Mouse (Mus musculus) right cerebral cortex, postnatal 36 days (tissue): ENCODE results near the gene Gm11032.
A peak's percentile ranks its signal among the peaks of the same experiment; 100 is the strongest.
"Not testable (repeated sequence)": the region's sequence is repeated elsewhere in the genome, so short reads cannot be mapped to it uniquely, and the experiment has no call there.

Experiments
- DNase-seq, 2 experiments: peaks; one replicate each; pipeline ENCODE4 v3.0.0; 2022; ENCODE audit warnings: low spot score in 2 of 2, mixed read lengths in 1 of 2

The Gm11032 gene

DNA sequence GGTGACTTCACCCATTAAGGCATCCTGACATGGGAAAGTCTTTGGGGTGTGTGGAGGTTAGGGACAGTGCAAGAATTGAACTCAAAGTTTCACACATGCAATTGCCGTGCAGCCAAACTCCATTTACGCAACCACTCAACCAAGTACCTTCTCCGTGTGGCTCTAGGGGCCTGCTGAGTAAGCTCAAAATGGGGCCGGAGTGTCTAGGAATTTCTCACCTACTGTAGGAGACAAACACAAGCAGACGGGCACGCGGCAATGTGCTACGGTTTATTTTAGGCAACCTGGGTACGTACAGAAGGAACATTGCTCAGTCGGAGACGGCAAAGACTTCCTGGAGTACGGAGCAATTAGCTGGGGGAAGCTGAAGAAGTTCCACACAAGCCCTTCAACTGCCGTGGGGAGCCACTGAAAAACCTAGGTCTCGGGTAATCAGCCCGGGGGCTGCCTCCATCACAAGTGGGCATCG lies at the start of gene Gm11032:
TSS of gene Gm11032 (plus strand) at position 51 of the 469 bp plus-strand sequence.
- peak; percentile 13 to 62 for DNase-seq

DNA sequence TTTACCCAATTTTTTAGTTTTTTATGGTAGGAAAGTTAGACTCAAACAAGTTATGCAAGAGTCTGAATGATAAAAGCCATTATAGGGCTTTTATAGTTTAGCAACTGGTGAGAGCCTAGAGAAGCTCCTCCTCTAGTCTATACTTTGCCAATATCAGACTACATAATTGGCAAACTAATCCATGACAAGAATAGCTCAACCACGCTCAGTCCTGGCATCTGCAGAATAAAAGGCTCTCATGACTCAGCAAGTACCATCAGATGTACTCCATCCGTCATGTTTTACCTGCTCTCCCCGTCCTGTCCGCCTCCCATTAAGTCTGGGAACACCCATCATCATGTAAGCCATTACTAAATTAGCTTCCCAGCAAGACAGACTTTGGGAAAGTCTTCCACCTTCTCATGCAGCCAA lies 48.4 kb upstream of the Gm11032 start:
- DNase-seq: peak; percentile 18 to 45

DNA sequence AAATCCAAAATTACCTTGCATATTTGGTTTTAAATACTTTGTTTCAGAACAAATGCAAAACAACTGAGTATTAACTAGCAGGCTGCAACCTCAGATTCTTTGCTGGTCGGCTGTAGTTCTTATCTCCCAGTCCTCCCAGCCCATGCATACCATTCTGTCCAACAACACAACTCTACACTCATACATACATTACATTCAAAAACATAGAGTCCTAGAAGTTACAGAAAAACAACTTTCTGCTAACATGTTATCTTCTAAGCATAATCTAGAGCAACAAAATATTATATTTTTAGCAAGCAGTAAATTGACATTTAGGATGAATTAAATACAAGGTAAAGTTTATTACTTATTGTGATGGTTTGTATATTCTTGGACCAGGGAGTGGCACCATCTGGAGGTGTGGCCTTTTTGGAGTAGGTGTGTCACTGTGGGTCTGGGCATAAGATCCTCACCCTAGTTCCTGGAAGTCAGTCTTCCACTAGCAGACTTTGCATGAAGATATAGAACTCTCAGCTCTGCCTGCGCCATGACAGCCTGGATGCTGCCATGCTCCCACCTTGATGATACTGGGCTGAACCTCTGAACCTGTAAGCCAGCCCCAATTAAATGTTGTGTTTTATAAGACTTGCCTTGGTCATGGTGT lies 43.7 kb upstream of the Gm11032 start:
- not testable (repeated sequence) for DNase-seq

DNA sequence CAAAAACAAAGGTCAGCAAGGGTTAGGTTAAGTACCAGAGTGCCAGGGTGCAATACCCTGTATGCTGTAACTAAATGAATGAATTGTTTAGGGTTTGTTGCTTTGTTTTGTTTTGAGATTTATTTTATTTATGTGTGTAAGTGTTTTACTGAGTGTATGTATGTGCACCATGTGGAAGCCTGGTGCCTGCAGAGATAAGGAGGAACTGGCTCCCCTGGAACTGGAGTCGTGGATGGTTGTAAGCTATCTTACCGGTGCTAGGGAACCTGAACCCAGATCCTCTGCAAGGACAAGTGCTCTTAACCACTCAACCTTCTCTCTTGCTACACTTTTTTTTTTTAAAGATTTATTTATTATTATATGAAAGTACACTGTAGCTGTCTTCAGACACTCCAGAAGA lies 42.8 kb upstream of the Gm11032 start:
- no peak for DNase-seq

DNA sequence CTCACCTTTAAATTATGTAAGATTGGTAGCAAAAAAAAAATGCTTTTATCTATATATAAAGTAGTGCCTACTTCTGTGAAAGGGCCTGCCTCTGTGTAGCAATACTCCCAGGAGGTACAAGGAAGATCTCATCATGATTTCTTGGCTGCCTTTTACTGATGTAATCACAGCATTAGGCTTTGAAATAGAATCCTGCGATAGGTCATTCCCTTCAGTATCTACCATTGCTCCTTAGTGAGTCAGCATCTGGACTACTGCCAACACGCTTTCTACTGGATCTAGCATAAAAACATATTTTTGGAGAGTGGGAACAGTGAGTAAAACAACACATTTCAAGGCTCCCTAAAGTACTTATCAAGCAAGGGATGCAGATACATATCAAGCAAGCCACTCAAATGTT lies 41.2 kb upstream of the Gm11032 start:
- peak; percentile 18 to 25 for DNase-seq

DNA sequence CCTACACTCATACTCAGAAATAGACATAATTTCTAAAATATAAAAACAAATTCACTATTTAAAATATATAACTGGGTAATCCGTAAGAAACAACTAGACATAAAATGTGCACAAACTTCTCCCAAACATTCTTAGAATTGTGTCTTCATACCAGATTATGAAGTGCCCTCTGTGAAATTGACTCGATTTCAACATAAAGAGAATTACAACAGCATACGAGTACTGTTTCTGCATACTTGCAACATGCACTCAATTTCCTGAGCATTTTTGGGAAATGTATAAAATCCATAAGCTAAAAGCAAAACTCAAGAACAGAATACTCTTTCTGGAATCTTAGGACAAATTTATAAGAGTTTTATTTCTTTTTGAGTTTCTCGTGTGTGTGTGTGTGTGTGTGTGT lies 28.1 kb upstream of the Gm11032 start:
- no peak for DNase-seq

DNA sequence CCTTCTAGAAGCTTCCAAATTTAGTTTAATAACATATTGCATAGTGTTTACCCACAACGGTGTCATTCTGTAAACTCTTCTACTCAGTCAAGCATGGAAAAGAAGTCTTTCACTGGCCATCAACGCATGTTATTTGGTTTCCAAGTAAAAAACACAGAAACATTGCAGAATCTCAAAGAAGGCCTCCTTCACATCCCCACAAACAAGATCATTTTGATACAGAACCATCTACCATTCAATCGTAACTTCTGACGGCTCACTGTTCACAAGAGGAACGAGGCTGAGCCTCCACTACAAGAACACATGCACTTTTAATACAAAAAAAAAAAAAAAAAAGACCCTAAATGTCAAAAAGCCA lies 26.4 kb upstream of the Gm11032 start:
- DNase-seq: no peak

DNA sequence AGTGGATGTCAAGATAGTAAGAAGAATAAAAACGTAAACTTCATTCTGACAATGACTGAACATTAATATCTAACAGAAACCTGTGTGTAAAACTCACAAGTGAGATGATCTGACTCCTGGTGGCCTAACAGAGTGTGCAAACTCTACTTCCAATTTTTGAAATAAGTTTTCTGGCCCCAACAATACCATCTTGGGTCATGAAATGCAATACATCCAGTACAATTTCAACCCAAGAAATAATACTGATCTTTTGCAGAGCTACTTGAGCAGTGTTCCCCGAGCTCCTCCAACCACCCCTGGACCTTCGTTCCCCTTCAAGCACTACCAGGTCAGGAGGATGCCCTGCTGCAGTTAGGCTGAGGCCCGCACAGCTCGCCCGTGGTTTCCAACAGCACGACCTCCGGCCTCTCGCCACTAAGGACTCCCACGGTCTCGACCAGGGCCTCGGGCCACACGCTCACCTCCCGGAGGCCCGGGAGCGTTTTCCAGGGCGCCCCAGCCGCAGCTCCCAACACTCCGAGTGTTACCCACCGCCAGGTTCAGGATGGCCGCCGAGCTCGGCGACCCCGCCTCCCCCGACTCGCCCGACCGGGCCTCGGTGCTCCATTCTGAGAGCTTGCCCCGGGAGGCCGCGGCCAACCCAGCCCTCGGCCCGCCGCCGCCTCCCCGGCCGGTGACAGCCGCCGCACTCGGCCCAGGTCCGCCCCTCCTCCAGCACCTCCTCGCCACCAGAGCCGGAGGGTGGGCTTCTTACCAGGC lies 25.8 kb upstream of the Gm11032 start:
- DNase-seq: peak; percentile 4 to 5

DNA sequence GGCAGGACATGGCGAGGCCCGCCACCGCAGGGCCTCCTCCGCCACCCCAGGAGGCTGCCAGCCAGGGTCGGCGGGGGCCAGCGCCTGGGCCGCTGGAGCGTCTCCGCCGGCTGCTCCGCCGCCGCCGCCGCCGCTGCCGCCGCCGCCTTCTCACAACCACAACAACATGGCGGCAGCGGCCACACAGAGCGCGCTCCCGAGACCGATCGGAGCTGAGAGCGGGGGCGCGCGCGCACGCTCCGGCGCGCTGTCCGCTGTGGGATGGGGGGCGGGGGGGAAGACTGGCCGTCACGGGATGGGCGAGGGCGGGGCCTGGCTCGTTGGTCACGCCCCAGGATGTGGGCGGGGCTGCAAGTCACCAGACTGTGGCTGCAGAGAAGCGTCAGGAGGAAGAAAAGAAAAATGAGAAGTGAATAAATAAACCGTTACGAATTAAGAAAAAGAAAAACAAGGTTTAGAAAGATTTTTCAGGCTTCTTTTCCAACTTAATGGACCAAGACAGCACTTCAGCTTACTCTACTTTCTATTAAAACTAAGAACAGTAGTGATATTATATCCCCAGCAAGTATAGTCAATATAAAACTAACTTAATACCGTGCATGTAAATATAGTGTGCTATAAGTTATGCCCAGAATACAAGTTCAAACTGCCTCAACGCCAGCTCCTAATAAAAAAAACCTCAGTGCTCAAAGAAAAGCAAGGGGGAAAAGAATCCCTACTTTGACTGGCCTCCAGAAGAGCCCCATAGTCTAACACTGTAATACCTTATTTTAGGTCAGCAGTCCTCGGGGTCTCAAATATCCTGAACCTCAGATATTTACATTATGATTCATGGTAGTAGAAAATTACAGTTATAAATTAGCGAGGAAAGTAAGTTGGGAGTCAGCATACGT lies 25.0 kb upstream of the Gm11032 start, which contains the start of gene Mtmr3:
TSS of gene Mtmr3 (minus strand) at position 256 of the 893 bp plus-strand sequence.
- peak; percentile 89 to 91 for DNase-seq

DNA sequence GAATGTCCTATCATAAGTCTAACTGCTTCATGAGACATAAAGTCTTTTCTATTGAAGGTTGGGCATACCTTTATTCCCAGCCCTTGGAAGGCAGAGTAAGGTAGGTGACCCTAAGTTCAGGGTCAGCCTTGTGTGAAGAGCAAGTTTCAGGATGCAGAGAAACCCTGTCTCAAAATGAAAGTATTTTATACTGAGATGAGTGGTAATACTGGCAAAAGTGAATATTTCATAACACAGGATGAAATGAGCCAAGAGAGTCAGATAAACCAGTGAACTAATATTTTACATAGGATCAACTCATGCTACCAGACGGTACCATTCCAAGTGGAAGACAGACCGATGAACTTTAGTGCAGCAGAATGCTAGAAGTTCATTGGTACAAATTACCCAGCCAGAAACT lies 21.5 kb upstream of the Gm11032 start:
- no peak for DNase-seq

DNA sequence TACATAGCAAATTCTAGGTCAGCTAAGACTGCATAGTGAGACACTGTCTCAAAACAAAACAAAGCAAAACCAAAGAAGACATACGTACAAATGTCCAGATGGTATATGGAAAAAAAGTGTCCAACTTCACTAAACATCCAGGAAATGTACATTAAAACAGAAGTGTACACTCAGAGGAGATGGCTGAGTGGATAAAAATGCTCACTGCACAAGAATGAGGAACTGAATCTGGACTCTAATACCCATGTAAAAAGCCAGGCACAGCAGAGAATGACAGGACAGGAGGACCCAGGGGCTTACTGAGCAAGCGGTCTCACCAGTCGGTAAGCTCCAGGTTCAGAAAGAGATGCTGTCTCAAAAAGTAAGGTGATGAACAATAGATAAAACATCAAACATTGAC lies 20.0 kb upstream of the Gm11032 start:
- DNase-seq: no peak

DNA sequence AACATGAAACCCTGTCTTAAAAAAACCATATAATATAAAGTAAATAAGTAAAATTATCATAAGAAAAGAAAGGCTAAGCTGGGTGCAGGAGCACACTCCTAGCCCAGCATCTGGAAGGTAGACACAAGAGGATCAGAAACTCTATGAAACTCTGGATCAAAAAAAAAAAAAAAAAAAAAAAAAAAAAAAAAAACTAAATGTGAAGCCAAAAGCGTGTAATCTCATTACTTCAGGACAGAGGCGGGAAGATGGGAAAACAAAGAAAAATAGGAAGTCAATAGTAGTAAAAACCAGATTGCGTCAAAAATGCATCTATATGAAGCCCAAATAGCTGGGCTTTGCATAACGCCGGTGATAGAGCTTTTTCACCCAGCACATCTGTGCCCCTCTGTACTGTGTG lies 18.0 kb upstream of the Gm11032 start:
- no peak for DNase-seq

DNA sequence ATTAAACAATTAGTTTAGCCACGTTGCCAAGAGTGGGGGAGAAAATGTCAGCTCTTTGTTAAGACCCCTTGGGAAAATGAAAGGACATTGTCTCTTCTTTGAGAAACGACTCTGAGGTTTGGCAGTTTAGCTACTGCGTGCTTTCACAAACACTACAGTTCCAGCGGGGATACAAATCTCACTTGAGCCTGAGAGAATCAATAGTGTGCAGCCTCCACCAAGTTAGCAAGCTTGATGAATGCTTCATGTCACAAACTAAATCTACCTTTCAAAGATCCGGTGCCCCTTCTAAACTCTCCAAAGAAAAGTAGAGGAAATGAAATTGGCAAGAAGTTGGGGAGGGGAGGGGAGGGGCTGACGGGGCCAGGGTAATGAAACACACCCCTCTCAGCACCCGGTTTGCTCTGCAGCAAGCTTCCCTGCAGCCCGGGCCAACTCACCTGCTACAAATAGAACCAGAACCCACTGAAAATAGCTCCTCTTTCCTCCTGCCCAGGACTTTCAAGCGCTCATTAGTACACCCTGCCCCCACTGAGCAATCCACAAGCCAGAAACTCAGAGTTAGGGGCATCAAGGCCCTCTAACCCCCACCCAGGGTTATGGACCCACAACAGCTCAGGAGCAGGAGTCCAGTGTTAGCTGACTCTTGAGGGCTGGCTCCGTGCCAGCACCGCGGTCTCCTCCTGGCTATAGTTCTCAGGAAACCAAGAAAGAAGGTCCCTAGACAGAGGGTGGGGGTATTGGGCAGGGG lies 17.0 kb upstream of the Gm11032 start:
- DNase-seq: no peak

DNA sequence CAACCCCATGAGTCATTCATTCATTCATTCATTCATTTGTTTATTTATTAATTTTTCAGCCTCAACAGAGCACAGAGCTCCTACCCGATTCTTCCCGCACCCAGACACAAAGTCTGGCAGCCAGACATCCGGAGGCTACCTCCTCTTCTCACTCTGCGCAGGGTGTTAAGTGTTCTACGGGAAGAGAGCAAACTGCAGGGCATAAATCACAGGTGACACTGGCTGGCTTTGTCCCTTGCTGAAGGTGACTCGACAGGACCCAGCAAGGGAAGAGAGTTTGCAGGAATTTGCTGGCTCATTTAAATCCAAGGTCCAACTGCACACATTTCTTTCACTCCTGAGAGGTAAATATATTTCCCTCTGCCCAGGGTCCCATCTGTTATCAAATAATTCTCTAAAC lies 15.4 kb upstream of the Gm11032 start:
- DNase-seq: no peak

DNA sequence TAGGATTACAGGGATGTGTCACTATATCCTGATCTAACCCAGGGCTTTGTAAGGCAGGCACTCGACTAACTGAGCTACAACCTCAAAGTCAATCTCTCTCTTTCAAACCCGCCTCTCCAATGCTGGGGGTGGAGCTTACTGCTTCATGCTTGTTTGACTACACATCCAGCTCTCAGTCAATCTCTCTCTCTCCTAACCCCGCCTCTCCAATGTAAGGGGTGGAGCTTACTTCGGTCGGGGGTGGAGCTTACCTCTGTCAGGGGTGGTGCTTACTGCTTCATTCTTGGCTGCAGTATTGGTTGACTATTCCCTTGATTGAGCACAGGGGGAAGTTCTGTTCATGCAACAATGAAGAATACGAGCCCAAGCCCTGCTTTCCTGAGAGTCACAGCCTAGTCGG lies 14.5 kb upstream of the Gm11032 start:
- no peak for DNase-seq

DNA sequence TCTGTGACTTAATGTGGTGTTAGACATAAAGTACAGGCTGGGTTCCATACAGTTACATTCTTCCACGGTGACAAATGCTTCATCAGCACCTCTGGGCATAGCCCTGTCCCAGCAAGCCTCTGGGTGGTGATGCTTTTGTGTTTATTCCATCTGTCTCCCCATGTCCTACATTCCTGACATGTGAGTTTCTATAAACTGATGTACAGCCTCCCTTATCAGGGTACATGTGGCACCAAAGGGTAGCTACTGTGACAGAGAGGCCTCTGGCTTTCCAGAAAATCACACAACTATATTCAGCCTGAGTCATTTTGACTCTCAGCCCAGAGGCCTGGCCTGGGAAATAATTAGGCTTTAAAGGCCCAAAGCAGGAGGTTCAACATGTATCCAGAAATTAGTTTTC lies 13.3 kb upstream of the Gm11032 start:
- no peak for DNase-seq

DNA sequence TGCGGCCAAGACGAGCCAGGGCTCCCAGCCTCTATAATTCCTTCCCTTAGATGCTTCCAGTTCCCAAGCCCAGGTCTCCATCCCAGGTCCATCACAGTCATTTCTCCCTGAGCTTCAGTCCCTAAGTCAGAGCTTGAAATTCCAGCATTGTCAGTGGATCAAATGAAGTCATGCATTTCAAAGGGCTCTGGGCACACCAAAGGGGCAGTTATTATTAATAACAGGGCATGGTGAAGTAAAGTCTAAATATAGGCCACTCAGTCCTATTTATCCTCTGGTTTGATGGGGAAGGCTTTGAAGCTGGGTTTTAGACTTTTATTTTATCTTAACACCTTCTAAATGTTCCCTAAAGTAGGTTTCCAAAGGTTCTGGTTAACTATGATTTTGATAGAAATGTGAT lies 8.0 kb upstream of the Gm11032 start:
- no peak for DNase-seq

DNA sequence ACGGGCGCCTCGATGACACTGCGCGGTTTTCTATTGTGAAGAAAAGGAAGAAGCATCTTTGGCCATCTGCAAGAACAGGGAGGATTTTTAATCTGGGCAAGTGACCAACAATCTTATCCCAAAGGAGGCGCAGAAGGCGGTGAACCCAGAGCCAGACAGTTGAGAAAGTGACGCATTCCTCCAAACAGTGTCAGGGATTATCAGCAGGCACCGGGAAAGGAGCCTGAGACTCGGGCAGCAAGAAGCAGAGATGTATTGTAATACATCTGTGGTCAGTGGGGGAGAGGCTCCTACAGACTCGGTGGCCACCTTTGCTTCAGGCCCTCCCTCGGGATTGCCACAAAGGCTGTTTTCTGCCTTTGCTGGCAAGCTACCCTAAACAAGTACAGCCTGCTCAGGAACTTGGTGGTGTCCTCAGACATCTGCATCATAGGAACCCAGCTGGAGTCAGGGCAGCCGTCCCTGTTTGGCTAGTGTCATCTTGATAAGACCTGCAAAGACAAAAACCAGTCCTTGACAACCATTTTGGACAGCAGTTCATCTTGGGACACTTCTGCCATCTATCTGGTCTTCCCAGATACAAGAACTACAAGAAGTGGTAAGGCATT lies 738 bp downstream of the Gm11032 start:
- DNase-seq: no peak

DNA sequence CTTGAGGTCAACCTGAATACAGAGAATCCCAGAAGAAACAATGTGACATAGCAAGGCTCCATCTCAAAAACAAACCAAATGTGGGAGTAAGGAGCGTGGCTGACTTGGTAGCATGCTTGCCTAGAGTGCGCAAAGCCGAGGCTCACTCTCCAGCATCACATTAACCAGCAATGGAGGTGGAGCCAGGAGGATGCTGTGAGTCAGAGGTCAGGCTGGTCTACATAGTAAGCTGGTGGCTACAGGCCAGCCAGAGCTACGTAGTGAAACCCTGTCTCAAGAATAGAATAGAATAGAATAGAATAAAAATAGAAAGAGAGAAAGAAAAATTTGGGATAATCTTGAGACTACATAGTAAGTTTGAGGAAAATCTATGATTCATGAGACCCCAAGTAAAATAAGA lies 2.0 kb downstream of the Gm11032 start:
- no peak for DNase-seq

DNA sequence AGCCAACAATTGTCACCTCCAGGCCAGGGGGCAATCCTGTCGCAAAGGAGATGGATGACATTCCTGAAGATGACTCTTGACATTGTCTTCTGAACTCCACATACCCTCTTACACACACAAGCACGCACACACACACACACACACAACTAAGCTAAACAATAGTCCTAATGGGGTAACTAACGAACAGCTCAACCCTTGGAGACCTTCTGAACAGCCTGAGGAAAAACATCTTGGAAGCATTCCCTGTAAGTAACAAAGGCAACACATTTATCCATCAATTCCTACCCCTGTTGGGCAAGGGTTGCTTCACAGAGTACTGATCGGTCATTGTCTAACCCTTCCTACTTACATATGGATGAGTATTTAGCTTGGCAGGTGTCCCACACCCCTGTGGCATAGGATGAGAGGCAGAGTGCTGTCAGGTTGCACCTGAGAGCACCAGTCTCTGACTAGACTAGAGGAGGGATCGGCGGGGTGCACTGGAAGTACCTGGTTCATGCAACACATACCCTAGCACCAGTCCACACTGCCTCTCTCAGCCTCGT lies 2.6 kb downstream of the Gm11032 start:
- no peak for DNase-seq

DNA sequence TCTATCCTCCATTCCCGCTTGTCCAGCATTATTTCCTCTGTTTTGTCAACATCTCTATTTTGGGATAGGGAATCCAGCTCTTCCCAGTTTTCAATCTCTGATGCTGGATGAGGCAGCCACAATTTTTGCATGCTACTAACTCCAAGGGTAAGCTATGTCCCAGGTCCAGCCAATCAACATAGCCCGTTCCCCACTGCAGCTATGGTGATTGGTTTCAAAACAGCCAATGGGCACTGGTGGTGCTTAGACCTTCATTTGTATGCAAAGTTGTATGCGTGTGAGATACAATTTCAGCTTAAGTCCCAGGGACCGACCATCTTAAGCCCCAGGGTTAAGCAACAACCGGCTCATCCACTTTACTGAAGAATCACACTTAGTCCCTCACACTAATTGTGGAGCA lies 3.1 kb downstream of the Gm11032 start:
- DNase-seq: no peak
